Mouse (Mus musculus) right cerebral cortex, postnatal 14 days (tissue): ENCODE results near the gene Clmp.
"Not testable (repeated sequence)": the region's sequence is repeated elsewhere in the genome, so short reads cannot be mapped to it uniquely, and the experiment has no call there.

ENCODE experiments used
- DNase-seq: peaks from one replicate; pipeline ENCODE4 v3.0.0; 2022

Clmp gene

GRCm38 (mm10) chr9:40780892-40781725 is 95.3 kb downstream of the Clmp start:
- no peak for DNase-seq

- peak; percentile 40 for DNase-seq
Measured at GRCm38 (mm10) chr9:40781726-40782581, 96.2 kb downstream of the Clmp start.

- no peak for DNase-seq
Measured at GRCm38 (mm10) chr9:40783641-40784373, 98.0 kb downstream of the Clmp start.

- DNase-seq, result no peak
Measured at GRCm38 (mm10) chr9:40784374-40784967, 98.7 kb downstream of the Clmp start.

GRCm38 (mm10) chr9:40785452-40785851 is 99.7 kb downstream of the Clmp start:
- no peak for DNase-seq

- DNase-seq, result not testable (repeated sequence)
Measured at GRCm38 (mm10) chr9:40786820-40787219, 101.1 kb downstream of the Clmp start.

- no peak for DNase-seq
Measured at GRCm38 (mm10) chr9:40791864-40792633, 106.3 kb downstream of the Clmp start.

- no peak for DNase-seq
Measured at GRCm38 (mm10) chr9:40793581-40793980, 107.8 kb downstream of the Clmp start.

- no peak for DNase-seq
Measured at GRCm38 (mm10) chr9:40794251-40794650, 108.5 kb downstream of the Clmp start.

GRCm38 (mm10) chr9:40794926-40795325 is 109.2 kb downstream of the Clmp start:
- no peak for DNase-seq

- no peak for DNase-seq
Measured at GRCm38 (mm10) chr9:40795562-40795961, 109.8 kb downstream of the Clmp start.

- DNase-seq, result no peak
Measured at GRCm38 (mm10) chr9:40796054-40796453, 110.3 kb downstream of the Clmp start.

- DNase-seq, result no peak
Measured at GRCm38 (mm10) chr9:40798247-40798960, 112.6 kb downstream of the Clmp start.

- DNase-seq, result no peak
Measured at GRCm38 (mm10) chr9:40799112-40799511, 113.3 kb downstream of the Clmp start.

- peak; percentile 65 for DNase-seq
Measured at GRCm38 (mm10) chr9:40799837-40800501, 114.2 kb downstream of the Clmp start.

- peak; percentile 100 for DNase-seq
Measured at GRCm38 (mm10) chr9:40800675-40801612, 115.2 kb downstream of the Clmp start, which contains the start of gene Hspa8. Gene Hspa8 (plus strand): TSS chr9:40800984.

GRCm38 (mm10) chr9:40801614-40802532 is 116.1 kb downstream of the Clmp start:
- DNase-seq, result peak; percentile 35

- not testable (repeated sequence) for DNase-seq
Measured at GRCm38 (mm10) chr9:40802533-40802875, 116.7 kb downstream of the Clmp start.
